Mouse (Mus musculus): ENCODE measurements around the gene Arvcf. TPM values are rescaled to one million over a fixed set of nuclear protein-coding genes. Genes with fewer than 3 reads are reported as not detected.

Gene Arvcf
- polyA plus RNA-seq, 1 experiment from 2014 or later: 64.6 TPM

GRCm38 (mm10) chr16:18449005-18449404 is 101.0 kb downstream of the Arvcf start:
- Histone ChIP-seq H3K27me3 (ENCODE audit: control insufficient read depth, insufficient read depth, low read length) (no peaks in the 10 kb centered on the region), H3K27ac (no peak overlapping the region), H3K36me3 (replicated peaks; ENCODE audit: control insufficient read depth, insufficient read depth) (peaks cover 5% of the 10 kb centered on the region; the same call in 1 of the 2 replicates), H3K4me2 (replicated peaks) (no peak overlapping the region), H3K9me3 (ENCODE audit: control insufficient read depth, low read length) (no peaks in the 10 kb centered on the region), H3K4me3 (replicated peaks; ENCODE audit: low read length) (no peak overlapping the region), H3K4me1 (replicated peaks; ENCODE audit: control insufficient read depth, insufficient read depth, low read length) (no peaks in the 10 kb centered on the region), H3K9ac (no peak overlapping the region)
- DNase-seq (ENCODE audit: low spot score) (no peak), ATAC-seq (ENCODE audit: low FRiP score) (no peak)
- 98% methylated on average over 4 of the region's 4 CpGs for WGBS

GRCm38 (mm10) chr16:18451486-18452181 is 103.7 kb downstream of the Arvcf start:
- peak; percentile 9; the same call in 1 of the 2 replicates for ATAC-seq (ENCODE audit: low FRiP score)
- Histone ChIP-seq H3K4me2 (replicated peaks) (no peak overlapping the region), H3K36me3 (replicated peaks; ENCODE audit: control insufficient read depth, insufficient read depth) (peaks cover 8% of the 10 kb centered on the region), H3K9ac (no peak overlapping the region), H3K27me3 (ENCODE audit: control insufficient read depth, insufficient read depth, low read length) (no peaks in the 10 kb centered on the region), H3K27ac (no peak overlapping the region), H3K9me3 (ENCODE audit: control insufficient read depth, low read length) (no peaks in the 10 kb centered on the region), H3K4me3 (replicated peaks; ENCODE audit: low read length) (no peak overlapping the region), H3K4me1 (replicated peaks; ENCODE audit: control insufficient read depth, insufficient read depth, low read length) (no peaks in the 10 kb centered on the region)
- DNase-seq (ENCODE audit: low spot score): no peak
- WGBS: 64% methylated on average over 9 of the region's 9 CpGs

- Histone ChIP-seq H3K9ac (no peak overlapping the region), H3K9me3 (ENCODE audit: control insufficient read depth, low read length) (no peaks in the 10 kb centered on the region), H3K4me2 (replicated peaks) (no peak overlapping the region), H3K4me1 (replicated peaks; ENCODE audit: control insufficient read depth, insufficient read depth, low read length) (no peaks in the 10 kb centered on the region), H3K4me3 (replicated peaks; ENCODE audit: low read length) (no peak overlapping the region), H3K27ac (no peak overlapping the region), H3K27me3 (ENCODE audit: control insufficient read depth, insufficient read depth, low read length) (no peaks in the 10 kb centered on the region), H3K36me3 (replicated peaks; ENCODE audit: control insufficient read depth, insufficient read depth) (peaks cover 15% of the 10 kb centered on the region)
- no peak for DNase-seq (ENCODE audit: low spot score)
- no peak for ATAC-seq (ENCODE audit: low FRiP score)
- 76% methylated on average over 8 of the region's 8 CpGs for WGBS
These were observed 104.4 kb downstream of the Arvcf start for GRCm38 (mm10) chr16:18452361-18452862.

GRCm38 (mm10) chr16:18453846-18454245 is 105.9 kb downstream of the Arvcf start:
- Histone ChIP-seq H3K36me3 (replicated peaks; ENCODE audit: control insufficient read depth, insufficient read depth) (peaks cover 15% of the 10 kb centered on the region), H3K4me3 (replicated peaks; ENCODE audit: low read length) (no peak overlapping the region), H3K27me3 (ENCODE audit: control insufficient read depth, insufficient read depth, low read length) (no peaks in the 10 kb centered on the region), H3K4me1 (replicated peaks; ENCODE audit: control insufficient read depth, insufficient read depth, low read length) (no peaks in the 10 kb centered on the region), H3K9me3 (ENCODE audit: control insufficient read depth, low read length) (no peaks in the 10 kb centered on the region), H3K27ac (no peak overlapping the region), H3K4me2 (replicated peaks) (no peak overlapping the region), H3K9ac (no peak overlapping the region; the same call in 1 of the 2 replicates)
- DNase-seq (ENCODE audit: low spot score) (no peak), ATAC-seq (ENCODE audit: low FRiP score) (no peak)
- 49% methylated on average over 5 of the region's 5 CpGs for WGBS

- Histone ChIP-seq H3K9ac (no peak overlapping the region), H3K9me3 (ENCODE audit: control insufficient read depth, low read length) (no peaks in the 10 kb centered on the region), H3K36me3 (replicated peaks; ENCODE audit: control insufficient read depth, insufficient read depth) (peaks cover 15% of the 10 kb centered on the region), H3K4me2 (replicated peaks) (no peak overlapping the region), H3K4me3 (replicated peaks; ENCODE audit: low read length) (no peak overlapping the region), H3K27ac (no peak overlapping the region), H3K4me1 (replicated peaks; ENCODE audit: control insufficient read depth, insufficient read depth, low read length) (peaks cover 15% of the 10 kb centered on the region), H3K27me3 (ENCODE audit: control insufficient read depth, insufficient read depth, low read length) (no peaks in the 10 kb centered on the region)
- WGBS: 84% methylated on average over 6 of the region's 6 CpGs
- ATAC-seq (ENCODE audit: low FRiP score): no peak
- no peak for DNase-seq (ENCODE audit: low spot score)
These were observed 107.4 kb downstream of the Arvcf start for GRCm38 (mm10) chr16:18455407-18455806.

MicroRNA genes within 50 kb of the gene (microRNA counts, 519-probe panel; counts per million panel counts)
- microRNA mmu-miR-185: 4,193 counts per million, percentile 33 among the panel's probes with 10 or more counts

Small RNAs within 50 kb of the gene (microRNA-seq; reads per million reads assigned to microRNA genes)
- gene Gm26219 (not detected), gene Mir185 (451 reads per million, percentile 70 among the genes with 10 or more reads in this experiment)

Other genes with a start within 250 kb of the Arvcf start
- gene Rtn4r, start 220.5 kb upstream of the Arvcf start, polyA plus RNA-seq (2014; fragmentation: Nextera tagmentation; extraction: Ambion mirVana): 22.7 and 26.2 TPM in 2 replicates
- not detected in 2 replicates for gene Ccdc188, start 130.3 kb upstream of the Arvcf start, polyA plus RNA-seq (2014; fragmentation: Nextera tagmentation; extraction: Ambion mirVana)
- 14.8 and 16.4 TPM in 2 replicates for gene Zdhhc8, start 113.0 kb upstream of the Arvcf start, polyA plus RNA-seq (2014; fragmentation: Nextera tagmentation; extraction: Ambion mirVana)
- 70.9 and 77.0 TPM in 2 replicates for gene Trmt2a, start 99.5 kb upstream of the Arvcf start, polyA plus RNA-seq (2014; fragmentation: Nextera tagmentation; extraction: Ambion mirVana)
- gene Ranbp1, start 99.5 kb upstream of the Arvcf start, polyA plus RNA-seq (2014; fragmentation: Nextera tagmentation; extraction: Ambion mirVana): 411 and 415 TPM in 2 replicates
- 5.3 TPM in 1 of 2 replicates, not detected in the other for gene Gm49776, start 89.9 kb upstream of the Arvcf start, polyA plus RNA-seq (2014; fragmentation: Nextera tagmentation; extraction: Ambion mirVana)
- gene Dgcr8, start 58.9 kb upstream of the Arvcf start, polyA plus RNA-seq (2014; fragmentation: Nextera tagmentation; extraction: Ambion mirVana): 31.8 and 35.2 TPM in 2 replicates
- gene Tango2, start 79 bp upstream of the Arvcf start, polyA plus RNA-seq (2014; fragmentation: Nextera tagmentation; extraction: Ambion mirVana): 94.5 and 97.9 TPM in 2 replicates
- 26.0 and 28.2 TPM in 2 replicates for gene Txnrd2, start 78.2 kb downstream of the Arvcf start, polyA plus RNA-seq (2014; fragmentation: Nextera tagmentation; extraction: Ambion mirVana)
- gene Comt, start 78.7 kb downstream of the Arvcf start, polyA plus RNA-seq (2014; fragmentation: Nextera tagmentation; extraction: Ambion mirVana): 91.6 and 99.4 TPM in 2 replicates
- gene Gnb1l, start 150.5 kb downstream of the Arvcf start, polyA plus RNA-seq (2014; fragmentation: Nextera tagmentation; extraction: Ambion mirVana): 13.2 and 14.6 TPM in 2 replicates
- 2.5 and 3.1 TPM in 2 replicates for gene Rtl10, start 150.7 kb downstream of the Arvcf start, polyA plus RNA-seq (2014; fragmentation: Nextera tagmentation; extraction: Ambion mirVana)
- gene Tbx1, start 242.5 kb downstream of the Arvcf start, polyA plus RNA-seq (2014; fragmentation: Nextera tagmentation; extraction: Ambion mirVana): 0.94 and 1.2 TPM in 2 replicates

Measured in hindbrain, embryonic 14.5 days (tissue).